Mouse (Mus musculus): ENCODE results near the gene Zbtb46. TPM values are rescaled to one million over a fixed set of nuclear protein-coding genes. Genes with fewer than 3 reads are reported as not detected.

Gene Zbtb46
- 0.29 to 1.3 TPM (median 0.69 TPM) in 4 replicates for total RNA-seq (2023; ENCODE audit: inconsistent age)

DNA sequence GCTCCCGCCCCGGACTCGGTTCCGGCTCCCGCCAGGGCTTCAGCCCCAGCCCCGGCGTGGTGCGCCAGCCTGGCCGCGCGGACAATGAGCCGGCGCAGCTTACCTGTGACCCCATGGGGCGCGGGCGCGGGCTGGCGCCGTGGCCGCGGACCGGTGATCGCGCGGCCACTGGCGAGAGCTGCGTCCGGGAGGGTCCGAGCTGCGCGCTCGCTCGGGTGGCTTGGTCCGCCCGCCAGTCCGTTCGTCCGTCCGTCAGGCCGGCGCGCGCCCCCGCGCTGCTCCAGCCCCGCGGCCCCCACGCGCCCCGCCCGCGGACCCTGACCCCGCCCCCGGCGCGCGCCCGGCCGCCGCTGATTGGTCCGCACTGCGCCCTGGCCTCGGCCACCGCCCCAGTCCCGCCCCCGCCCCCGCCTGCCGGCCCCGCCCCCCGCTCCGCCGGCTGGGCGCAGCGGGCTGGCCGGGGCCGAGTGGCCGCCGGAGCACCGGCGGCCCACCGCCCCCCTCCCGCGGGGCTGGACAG lies at the start of gene Zbtb46:
Gene Zbtb46 (minus strand): TSS at position 274 of the 520 bp plus-strand sequence.

DNA sequence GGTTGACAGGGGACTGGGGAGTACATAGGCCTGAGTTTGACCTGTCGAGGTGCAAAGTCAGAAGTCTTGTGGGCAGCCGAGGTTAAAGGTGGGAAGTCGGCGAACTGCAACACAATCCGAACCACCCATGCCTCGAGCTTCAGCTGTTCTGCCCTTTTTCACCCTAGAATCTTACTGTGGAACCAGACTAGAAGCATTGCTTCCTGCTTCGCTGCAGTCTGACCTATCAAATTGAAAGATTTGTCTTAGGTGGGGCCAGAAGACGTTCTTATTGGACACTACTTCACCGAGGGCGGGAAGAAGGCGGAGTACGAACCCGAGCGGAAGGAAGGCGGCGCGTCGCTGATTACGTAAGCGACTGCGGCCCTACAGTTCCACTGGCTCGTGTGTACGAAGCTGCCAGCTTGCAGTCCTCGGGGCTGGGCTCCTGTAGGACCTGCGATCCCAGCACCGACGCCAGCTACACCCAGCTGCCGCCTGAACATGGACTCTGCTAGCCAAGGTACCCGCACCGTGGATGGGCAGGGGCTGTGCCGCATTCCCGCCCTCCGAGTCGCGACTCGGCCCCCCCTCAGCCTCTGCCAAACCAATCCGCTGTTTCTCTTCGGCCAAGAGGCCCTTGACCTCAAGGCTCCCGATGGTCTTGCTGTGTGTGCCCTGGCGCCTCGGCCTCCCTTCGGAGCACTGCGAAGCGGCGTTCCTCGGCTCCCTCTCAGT lies 37.8 kb upstream of the Zbtb46 start, which contains the start of gene Tpd52l2:
Gene Tpd52l2 (plus strand): TSS at position 312 of the 717 bp plus-strand sequence.

DNA sequence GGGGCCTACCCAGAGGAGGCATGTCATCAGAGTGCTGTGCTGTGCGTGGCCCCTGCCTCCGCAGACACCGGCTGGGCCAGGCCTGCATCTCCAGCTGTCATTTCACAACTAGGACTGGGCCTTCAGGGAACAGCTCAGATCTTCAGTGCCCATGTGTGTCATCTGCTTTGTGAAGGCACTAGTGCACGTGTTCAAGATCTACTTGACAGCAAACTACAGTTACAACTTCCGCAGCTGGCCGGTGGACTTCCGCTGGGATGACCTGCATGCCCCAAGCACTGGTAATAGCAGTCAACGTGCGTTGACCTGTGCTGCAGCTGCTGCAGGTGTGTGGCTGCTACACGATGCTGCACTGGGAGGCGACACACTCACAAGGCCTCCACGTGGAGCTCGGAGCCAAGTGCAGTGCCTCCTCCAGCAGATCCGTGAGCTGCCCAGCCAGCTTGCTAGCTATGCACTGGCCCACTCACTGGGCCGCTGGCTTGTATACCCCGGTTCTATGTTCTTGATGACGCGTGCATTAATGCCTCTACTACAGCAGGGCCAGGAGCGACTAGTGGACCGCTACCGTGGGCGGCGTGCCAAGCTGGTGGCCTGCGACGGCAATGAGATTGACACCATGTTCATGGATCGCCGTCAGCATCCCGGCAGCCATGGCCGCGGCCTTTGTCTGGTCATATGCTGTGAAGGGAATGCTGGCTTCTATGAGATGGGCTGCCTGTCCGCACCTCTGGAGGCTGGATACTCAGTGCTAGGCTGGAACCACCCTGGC lies 34.1 kb upstream of the Zbtb46 start, which contains the start of gene Abhd16b:
Gene Abhd16b (plus strand): TSS at position 51 of the 772 bp plus-strand sequence.

DNA sequence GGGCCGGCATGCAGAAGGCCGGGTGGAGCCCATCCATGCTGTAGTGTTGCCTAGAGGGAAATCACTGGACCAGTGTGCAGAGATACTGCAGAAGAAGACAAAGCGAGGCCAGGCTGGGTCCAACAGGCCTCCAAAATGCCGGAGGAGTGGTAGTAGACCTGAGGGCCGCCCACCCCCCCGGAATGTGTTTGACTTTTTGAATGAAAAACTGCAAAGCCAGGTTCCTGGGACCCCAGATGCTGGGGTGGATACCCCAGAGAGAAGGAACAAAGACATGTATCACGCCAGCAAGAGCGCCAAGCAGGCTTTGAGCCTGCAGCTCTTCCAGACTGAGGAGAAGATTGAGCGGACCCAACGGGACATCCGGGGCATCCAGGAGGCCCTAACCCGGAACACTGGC lies 79.4 kb downstream of the Zbtb46 start, which contains the start of gene Lime1:
Gene Lime1 (plus strand): TSS at position 301 of the 400 bp plus-strand sequence.

DNA sequence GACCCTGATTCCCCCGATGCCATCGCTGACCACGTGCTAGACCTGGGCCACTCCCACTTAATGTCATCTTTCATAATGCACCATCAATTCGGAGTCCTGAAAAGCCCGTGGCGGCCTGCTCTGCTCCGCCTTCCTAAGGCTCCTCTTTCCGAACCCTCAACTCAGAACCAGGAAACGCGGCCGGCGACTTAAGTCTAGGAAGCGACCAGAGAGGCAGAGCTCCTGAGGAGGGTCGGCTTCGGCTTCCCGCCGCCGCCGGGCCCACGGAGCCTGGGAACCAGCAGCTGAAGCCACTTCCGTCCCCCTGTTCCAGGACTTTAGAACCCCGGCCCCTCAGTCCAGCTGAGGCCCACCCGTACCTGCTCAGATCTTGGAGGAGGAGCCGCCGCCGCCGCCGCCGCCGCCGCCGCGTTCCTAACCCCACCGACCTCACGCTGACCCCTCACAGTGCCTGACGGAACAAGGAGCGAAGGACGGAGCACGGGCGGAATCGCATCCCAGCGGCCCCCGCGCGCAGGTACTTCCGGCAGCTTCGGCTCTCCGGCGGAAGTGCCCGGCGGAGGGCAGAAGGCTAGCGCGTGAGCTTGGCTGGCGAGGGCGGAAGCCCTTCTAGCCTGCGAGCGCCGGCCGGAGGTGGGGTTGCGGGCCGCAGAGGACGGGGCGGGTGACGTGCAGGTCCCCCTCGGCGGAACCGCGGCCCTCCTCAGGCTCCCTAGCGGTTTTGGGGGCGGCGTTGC lies 94.2 kb downstream of the Zbtb46 start, which contains the start of the genes Zgpat and Arfrp1:
Gene Zgpat (plus strand): TSS at position 69 of the 737 bp plus-strand sequence.
Gene Arfrp1 (minus strand): TSS at position 545 of the 737 bp plus-strand sequence.

Other genes with a start within 250 kb of the Zbtb46 start
- 1.6 to 3.2 TPM (median 2.6 TPM) in 4 replicates for gene Srms, start 246.2 kb downstream of the Zbtb46 start, total RNA-seq (2023; ENCODE audit: inconsistent age)
- gene Fndc11, start 239.4 kb downstream of the Zbtb46 start, total RNA-seq (2023; ENCODE audit: inconsistent age), result 0.45 to 1.2 TPM (median 0.86 TPM) in 3 of 4 replicates, not detected in the other
- gene Helz2, start 217.4 kb downstream of the Zbtb46 start, total RNA-seq (2023; ENCODE audit: inconsistent age), result 330 to 405 TPM (median 363 TPM) in 4 replicates
- gene Gmeb2, start 171.4 kb downstream of the Zbtb46 start, total RNA-seq (2023; ENCODE audit: inconsistent age), result 54.4 to 67.7 TPM (median 58.3 TPM) in 4 replicates
- not detected in 4 replicates for gene Stmn3, start 144.9 kb downstream of the Zbtb46 start, total RNA-seq (2023; ENCODE audit: inconsistent age)
- gene Rtel1, start 139.7 kb downstream of the Zbtb46 start, total RNA-seq (2023; ENCODE audit: inconsistent age), result 100 to 125 TPM (median 112 TPM) in 4 replicates
- gene Zgpat, start 94.5 kb downstream of the Zbtb46 start, total RNA-seq (2023; ENCODE audit: inconsistent age), result 66.0 to 80.8 TPM (median 75.7 TPM) in 4 replicates
- gene Arfrp1, start 94.0 kb downstream of the Zbtb46 start, total RNA-seq (2023; ENCODE audit: inconsistent age), result 88.0 to 95.4 TPM (median 92.8 TPM) in 4 replicates
- gene Lime1, start 79.3 kb downstream of the Zbtb46 start, total RNA-seq (2023; ENCODE audit: inconsistent age), result 57.8 to 65.4 TPM (median 60.3 TPM) in 4 replicates
- gene Abhd16b, start 33.8 kb upstream of the Zbtb46 start, total RNA-seq (2023; ENCODE audit: inconsistent age), result not detected in 4 replicates
- gene Tpd52l2, start 37.7 kb upstream of the Zbtb46 start, total RNA-seq (2023; ENCODE audit: inconsistent age), result 79.5 to 84.3 TPM (median 80.4 TPM) in 4 replicates
- gene Dnajc5, start 61.1 kb upstream of the Zbtb46 start, total RNA-seq (2023; ENCODE audit: inconsistent age), result 112 to 128 TPM (median 117 TPM) in 4 replicates
- gene Uckl1, start 125.5 kb upstream of the Zbtb46 start, total RNA-seq (2023; ENCODE audit: inconsistent age), result 161 to 195 TPM (median 177 TPM) in 4 replicates
- gene Prpf6, start 132.4 kb upstream of the Zbtb46 start, total RNA-seq (2023; ENCODE audit: inconsistent age), result 60.3 to 64.9 TPM (median 63.4 TPM) in 4 replicates
- 37.9 to 43.7 TPM (median 42.4 TPM) in 4 replicates for gene Zfp512b, start 133.4 kb upstream of the Zbtb46 start, total RNA-seq (2023; ENCODE audit: inconsistent age)
- 11.6 to 16.0 TPM (median 13.1 TPM) in 4 replicates for gene Samd10, start 139.8 kb upstream of the Zbtb46 start, total RNA-seq (2023; ENCODE audit: inconsistent age)
- gene Gm29797, start 197.6 kb upstream of the Zbtb46 start, total RNA-seq (2023; ENCODE audit: inconsistent age), result 1.2 TPM in 1 of 4 replicates, not detected in the others
- gene Sox18, start 212.2 kb upstream of the Zbtb46 start, total RNA-seq (2023; ENCODE audit: inconsistent age), result not detected in 4 replicates
- 15.8 to 23.0 TPM (median 19.9 TPM) in 4 replicates for gene Tcea2, start 220.9 kb upstream of the Zbtb46 start, total RNA-seq (2023; ENCODE audit: inconsistent age)
- 162 to 178 TPM (median 173 TPM) in 4 replicates for gene Rgs19, start 234.6 kb upstream of the Zbtb46 start, total RNA-seq (2023; ENCODE audit: inconsistent age)
- not detected in 4 replicates for gene Lkaaear1, start 239.0 kb upstream of the Zbtb46 start, total RNA-seq (2023; ENCODE audit: inconsistent age)